Mouse (Mus musculus): ENCODE measurements around the gene Rad51b. TPM values are rescaled to one million over a fixed set of nuclear protein-coding genes. Genes with fewer than 3 reads are reported as not detected.

Rad51b gene
- total RNA-seq, 2 experiments from 2014 or later, result 0.23 to 0.26 TPM

DNA sequence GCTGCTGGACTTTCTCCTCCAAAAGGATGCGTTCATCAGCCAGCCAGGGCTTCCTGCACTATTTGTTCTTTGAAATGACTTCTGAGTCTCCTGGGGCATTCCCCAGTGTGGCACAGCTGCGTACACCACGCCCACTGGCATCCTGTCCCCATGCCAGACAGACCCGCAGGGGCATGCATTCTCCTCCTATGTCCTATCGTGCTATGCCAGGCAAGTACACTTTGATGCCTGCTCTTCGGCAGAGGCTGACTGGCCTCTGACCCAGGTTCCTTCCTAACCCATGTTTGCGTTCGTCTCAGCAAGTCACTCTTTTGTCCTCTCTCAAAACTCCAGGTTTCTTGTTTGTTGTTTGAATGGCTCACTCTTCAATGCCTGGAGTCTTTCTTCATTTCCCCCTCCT lies 454.7 kb downstream of the Rad51b start:
- DNase-seq (ENCODE audit: low spot score in 2 of 2), result no peak

DNA sequence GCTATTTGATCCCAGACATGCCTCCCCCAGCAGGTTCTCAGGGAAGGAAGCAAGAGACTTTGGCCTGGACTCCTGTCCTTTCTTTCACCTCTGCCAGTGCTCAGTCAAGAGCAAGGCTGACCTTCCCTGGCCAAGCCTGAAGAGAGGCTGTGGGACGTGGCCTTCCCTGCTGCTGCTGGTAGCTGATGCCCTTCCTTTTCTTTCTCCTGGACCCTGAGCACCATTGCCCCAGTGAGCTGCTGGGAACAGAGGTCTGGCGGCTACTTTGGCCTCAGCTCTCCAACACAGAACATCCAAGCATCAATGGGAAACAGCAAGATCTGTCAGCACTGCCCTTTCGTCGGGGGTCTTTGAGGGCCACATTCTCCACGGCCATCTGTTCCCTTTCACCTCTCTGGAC lies 455.1 kb downstream of the Rad51b start:
- no peak for DNase-seq (ENCODE audit: low spot score in 2 of 2)

DNA sequence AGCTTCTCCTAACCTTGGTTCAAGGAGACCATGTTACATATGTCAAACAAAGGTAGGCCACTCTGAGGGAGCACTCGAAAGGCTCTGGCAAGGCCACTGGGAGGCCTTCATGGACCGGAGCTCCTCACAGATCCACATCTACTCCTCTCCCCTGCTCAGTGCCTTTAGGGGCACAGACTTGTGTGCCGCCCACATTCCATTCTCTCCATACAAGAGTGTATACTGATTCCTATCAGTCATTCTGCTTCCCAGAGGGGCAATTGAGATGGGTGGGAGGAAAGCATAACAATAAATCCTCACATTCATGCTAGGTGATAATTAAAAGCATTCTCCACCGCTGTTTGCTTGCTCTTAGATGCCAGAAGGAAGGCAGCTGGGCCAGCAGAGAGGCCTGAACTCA lies 458.5 kb downstream of the Rad51b start:
- no peak for DNase-seq (ENCODE audit: low spot score in 2 of 2)

DNA sequence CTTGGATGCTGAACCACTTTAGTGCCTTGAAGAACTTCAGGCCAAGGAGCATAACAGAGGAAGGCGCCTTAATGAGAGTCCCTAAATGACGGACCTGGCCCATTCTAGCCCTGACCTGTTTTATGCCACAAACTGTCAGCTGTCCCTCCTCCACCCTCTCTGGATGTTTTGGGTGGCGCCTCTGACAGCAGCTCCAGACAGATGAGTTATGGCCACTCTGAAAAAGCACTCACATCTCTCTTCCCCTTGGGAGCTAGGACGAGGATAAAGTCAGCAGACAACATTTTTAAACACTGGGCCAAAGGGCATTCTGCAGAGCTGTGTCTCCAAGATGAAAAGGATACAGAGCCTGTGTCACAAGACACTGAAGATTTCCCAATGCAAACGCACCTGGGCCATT lies 459.3 kb downstream of the Rad51b start:
- DNase-seq (ENCODE audit: low spot score in 2 of 2), result no peak

DNA sequence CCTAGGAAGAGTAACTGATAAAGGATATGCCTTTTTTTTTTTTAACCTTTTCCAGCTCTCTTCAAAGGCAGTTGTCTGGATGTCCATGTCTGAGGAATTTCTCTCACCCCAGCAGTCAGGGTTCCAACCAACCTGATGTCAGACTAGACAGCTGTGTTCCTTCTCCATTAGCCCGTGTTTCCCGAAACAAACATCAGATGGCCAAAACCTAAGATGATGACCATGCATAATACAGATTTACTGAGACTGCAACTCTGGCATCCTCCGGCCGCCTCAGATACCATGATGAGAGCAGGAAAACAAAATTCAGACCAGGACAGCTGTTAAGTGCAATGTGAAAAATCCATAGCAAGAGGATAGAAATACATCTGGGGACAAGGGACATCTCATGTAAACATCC lies 460.7 kb downstream of the Rad51b start:
- DNase-seq (ENCODE audit: low spot score in 2 of 2), result no peak

DNA sequence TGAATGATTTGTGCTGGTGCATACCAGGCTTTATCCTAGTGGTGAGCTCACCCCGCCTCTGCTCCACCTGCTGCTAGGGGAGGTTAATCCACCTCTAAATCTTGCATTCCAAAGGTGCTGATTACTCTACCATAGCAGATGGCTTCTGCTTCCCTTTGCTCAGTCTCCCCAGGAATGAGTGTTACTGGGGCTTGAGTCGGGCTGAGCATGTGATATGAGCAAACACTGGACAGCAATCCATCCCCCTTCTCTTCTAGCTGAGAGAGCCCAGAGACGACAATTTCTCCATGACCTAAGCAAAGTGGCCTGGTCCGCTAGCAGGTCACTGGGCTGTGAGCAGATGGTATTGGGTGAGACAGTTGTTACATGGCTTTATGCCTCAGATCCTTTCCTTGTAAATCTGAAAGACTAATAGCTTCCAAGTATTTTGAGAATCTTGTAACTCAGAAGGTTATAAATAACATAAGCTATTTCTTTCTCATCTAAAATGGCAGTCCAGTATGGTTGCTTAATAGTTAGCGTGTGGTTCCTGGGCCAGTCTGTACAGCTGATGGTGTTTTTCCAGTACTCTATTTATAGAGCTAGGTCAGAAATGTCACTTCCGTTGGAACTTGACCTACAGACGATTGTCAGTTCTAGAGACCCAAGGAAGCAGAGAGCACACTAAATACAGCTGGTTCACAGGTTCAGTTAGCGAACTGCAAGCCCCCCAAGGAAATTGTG lies 462.3 kb downstream of the Rad51b start:
- no peak for DNase-seq (ENCODE audit: low spot score in 2 of 2)

DNA sequence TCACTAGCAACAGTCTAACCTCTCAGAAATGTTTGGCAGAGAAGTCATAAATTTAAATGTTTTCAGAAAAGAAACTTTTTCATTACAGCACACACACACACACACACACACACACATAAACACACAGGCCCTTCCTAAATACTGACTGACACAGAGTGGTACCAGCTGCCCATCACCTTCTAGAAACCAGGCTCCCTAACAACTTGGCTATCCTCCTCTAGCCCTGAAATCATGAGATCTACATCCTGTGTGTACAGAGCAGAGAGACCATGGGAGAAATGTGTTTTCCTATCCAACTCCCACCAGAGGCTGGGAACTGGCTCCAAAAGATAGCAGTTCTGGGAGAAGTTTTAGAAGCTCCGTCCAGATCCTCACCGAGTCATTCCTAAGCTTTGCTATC lies 464.1 kb downstream of the Rad51b start:
- no peak for DNase-seq (ENCODE audit: low spot score in 2 of 2)

DNA sequence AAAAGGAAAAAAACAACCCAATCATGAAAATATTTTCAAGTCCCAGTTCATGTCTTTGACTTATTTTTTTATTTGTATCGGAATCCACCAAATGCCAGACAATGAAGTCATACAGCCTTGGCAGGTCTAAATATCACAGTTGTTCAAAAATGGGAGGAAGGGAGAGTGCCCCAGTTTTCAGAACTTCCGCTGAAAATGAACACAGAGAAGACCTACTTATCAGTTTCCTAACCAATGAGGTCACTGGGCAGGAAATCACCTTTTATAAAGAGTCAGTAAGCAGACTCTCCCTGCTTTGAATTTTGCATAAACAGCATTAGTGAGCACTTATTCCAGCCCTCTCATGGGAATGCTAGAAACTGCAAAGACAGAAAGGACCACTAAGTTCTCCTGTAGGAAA lies 465.0 kb downstream of the Rad51b start:
- no peak for DNase-seq (ENCODE audit: low spot score in 2 of 2)

DNA sequence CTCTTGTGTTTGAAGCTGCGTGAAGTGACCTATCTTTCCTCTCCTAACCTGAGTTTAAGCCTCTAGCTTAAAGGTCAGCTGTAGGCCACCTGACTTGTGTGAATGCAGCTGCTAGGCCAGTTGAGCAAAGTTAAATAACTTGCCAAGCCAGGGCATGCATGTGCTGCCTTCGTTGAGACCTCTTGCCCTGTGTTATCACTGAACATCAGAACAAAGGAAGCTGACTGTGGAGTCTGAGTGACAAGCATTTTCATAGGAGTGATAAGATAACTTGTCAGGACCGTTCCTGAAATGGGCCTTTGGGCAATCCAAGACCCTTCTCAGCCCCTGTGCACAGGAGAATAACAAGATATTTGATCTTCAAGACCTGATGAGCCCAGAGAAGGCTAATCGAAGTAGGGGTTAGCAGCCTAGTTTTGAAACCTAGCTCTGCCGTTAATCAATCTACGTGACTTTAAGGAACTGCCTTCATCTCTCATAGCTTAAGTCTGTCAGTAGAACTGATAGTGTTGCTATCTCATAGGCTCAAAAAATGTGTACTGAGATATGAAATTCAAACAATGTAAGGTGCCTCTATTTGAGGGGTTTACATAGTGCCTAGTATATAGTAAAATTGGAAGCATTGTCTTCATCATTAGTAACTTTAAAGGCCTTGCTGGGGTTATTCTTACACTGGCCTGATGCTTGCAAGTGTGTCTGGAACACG lies 465.6 kb downstream of the Rad51b start:
- DNase-seq (ENCODE audit: low spot score in 2 of 2), result no peak

DNA sequence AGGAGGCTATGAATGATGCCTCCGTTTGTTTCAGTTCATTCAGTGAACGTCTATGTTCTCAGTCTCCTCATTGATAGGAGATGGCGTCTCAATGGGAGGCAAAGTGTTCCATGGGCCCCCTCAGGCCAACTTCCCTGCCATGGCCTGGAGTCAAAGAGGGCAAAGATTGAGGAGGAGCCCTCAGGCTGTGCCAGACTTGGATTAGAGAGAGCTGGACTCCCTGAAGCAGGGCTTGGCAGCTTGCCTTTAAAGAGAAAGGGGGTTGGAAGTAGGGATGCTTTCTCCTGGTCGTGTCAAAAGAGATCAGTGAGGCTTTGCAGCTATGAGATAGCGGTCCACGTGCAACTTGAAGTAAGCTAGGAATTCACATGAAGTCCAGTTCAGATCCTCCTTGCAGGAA lies 469.0 kb downstream of the Rad51b start:
- no peak for DNase-seq (ENCODE audit: low spot score in 2 of 2)

DNA sequence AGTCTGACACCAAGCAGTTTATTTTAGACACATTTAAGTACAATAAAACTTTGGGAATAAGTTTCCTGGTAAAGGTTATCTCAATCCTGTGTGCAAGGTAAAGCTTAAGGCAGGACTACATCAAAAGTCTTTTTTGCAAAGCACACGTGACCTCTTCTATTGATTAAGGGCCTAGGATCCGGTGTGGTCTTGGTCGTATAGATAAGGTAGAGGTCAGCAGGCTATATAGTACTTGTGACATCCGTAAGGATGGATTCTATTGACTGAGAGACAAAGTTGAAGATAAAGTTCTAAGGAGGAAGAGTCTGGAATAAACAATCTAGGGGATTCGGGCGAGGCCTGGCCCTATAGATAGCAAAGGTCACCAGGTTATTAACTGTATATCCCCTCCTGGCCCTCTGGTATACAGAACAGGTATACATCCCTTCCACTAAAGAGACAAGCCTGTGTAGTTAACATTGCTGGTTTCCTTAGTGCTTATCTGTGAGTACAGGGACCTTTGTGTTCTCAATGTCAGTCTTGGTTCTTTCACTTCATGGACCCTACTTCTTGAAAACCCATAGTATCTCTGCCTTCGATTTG lies 471.8 kb downstream of the Rad51b start:
- no peak for DNase-seq (ENCODE audit: low spot score in 2 of 2)

DNA sequence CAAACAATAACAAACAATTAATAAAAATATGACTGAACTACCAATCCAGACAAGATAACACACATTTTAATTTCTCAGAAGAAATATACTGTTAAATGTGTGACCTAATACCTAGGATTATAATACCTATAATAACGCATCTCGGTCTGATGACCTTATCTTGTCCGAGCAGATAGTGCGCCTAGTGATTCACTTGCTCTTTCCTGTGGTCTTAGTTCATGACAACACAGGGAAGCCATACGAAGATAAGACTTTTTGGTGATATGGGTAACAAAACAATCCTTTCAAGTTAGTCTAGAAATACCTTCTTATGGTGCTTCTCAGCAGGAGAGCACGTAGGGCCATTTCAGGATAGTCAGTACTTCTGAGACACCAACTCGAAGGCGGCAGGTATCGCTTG lies 472.7 kb downstream of the Rad51b start:
- DNase-seq (ENCODE audit: low spot score in 2 of 2), result no peak

DNA sequence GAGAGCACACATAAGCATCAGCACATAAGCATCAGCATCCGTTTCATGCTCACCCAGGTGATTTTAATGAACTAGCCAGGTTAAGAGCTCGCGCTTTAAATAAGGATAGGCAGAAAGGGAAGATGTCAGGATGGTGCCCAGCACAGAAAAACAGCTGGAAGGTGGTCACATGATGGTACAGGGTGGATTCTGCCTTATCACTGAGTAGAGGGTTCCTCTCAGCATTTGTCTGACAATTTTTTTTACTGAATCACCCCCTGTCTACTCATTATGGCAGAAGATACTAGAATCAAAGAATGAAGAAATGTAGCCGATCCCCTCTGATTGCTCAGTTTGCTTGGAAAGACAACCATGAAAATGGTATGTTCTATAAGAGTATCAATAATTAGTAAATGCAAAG lies 474.1 kb downstream of the Rad51b start:
- DNase-seq (ENCODE audit: low spot score in 2 of 2), result no peak

DNA sequence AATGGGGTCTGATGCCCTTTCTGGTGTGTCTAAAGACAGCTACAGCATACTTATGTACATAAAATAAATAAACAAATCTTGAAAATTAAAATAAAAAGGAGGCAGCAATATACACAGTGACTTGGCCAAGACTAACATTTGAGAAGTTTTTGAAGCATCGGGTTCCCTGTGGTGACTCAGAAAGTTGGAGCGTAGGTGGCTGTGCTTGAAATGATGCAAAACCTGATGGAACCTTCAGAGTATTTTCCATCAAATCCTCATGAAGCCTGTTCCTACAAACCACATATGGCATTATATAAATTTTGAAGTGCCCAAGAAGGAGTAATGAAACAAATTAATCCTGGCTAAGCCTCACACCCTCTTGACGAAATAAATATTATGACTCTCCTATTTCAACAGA lies 474.7 kb downstream of the Rad51b start:
- peak; percentile 30 to 41 for DNase-seq (ENCODE audit: low spot score in 2 of 2)

DNA sequence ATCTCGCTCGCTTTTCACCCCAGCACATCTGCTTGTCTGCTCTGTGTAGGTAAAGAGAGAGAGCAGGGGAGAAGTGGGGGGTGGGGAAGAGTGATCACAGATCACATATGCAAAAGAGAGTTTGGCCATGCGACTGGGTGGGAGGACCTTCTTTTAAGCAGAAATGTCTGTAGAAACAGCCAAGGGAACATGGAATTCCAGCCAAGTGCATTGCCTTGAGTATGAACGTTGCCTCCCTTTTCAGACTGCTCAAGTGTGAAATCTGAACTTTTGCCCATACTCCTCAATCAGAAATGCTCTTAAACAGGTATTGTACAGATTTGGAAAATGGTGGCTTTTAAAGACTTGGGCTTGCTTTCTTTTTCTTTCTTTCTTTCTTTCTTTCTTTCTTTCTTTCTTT lies 476.2 kb downstream of the Rad51b start:
- DNase-seq (ENCODE audit: low spot score in 2 of 2), result no peak

DNA sequence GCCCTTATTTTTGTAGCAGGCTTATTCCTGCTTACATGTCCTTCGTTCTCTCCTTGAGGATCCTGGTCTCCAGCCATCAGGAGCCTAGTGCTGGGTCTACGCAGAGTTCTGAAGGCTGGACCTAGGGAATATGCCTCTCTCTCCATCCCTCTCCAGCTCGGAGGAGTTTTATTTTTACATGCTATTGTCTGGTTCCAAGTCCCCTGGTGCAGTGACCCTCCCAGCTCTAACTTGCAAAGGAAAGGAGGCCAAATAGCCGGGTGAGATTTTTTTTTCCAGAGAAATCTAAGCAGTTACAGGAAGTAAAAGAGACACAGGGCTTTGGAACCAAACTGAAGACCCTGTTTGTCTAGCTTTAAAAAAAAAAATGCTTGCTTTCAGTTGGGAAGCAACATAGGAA lies 477.5 kb downstream of the Rad51b start:
- DNase-seq (ENCODE audit: low spot score in 2 of 2), result no peak

DNA sequence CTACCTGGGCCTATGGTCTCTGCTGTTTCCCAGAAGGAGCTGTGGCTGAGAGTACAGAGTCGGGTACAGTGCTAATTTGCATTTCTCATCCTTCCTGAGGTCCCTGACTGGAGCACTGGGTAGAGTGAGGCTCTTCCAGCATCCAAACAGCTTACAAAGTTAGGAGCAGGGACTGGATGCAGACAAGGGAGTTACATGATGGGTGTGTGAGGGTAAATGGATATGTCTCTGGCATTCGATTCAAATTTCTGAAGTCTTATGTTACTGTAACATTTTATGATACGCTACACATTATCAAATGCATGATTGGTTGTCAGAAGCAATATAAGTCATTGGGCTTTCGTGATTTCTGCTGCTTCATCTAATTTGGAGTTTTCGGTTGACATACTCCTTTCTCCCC lies 479.7 kb downstream of the Rad51b start:
- DNase-seq (ENCODE audit: low spot score in 2 of 2), result no peak

DNA sequence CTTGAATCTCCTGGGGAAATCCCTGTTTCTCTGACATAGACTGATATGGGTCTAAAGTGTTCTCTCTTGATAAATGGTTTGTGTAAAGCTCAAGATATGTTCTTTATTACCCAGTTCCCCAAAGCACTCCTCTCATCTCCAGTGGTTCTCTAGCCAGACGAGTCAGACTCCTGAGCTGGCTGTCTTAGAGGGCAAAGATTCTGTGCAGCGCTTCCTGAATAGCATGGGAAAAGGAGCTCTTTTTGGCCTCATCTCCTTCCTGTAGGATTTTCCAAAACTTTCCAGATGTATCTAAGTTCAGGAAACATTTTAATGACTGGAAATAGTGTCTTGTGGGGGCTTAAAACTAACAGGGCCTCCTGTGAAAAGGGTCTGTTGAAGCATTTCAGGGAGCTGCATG lies 483.7 kb downstream of the Rad51b start:
- DNase-seq (ENCODE audit: low spot score in 2 of 2), result no peak

DNA sequence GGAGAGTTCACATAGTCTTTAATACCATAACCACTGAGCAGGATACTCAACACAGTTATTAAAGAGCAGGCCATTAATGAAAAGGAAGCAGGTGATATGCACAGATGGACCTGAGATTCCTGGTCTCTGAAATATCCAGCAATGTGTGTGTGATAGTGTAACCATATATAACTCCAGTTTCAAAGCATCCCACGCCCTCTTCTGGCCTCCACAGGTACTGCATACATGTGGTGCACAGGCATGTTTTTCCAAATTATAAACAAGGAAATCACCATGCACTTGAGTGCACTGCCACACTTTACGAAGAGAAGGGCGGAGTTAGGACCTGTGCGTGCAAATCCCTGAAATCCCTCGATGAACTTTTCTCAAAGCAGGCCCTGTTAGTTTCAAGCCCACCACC lies 484.7 kb downstream of the Rad51b start:
- DNase-seq (ENCODE audit: low spot score in 2 of 2), result no peak

DNA sequence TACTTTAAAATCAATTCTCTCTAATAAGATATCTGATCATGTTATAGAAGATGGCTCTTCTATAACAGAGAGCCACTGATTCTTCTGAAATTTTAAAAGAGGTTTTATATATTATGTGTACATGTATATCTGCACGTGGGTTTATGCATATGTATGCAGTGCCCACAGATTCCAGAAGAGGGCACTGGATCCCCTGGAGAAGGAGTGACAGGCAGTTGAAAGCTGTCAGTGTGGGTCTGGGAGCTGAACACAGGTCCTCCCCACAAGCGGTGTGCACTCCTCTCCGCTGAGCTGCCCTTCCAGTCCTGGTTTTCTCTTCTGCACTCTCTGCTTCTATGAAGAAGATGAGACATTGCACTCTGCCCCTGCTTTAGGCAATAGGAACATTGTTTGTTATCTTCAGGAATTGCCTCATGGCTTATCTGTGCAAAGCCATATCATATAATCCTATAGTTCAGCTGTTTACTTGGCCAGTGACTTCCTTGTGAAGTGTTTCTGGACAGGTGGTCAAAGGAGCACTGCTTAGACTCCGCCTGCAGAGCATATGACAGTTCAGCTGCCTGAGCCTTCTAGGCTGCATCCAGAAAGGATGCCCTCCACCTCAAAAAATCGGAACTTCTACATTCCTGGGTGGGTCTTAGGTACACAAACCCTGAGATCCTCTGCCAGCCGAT lies 485.5 kb downstream of the Rad51b start:
- DNase-seq (ENCODE audit: low spot score in 2 of 2), result no peak

DNA sequence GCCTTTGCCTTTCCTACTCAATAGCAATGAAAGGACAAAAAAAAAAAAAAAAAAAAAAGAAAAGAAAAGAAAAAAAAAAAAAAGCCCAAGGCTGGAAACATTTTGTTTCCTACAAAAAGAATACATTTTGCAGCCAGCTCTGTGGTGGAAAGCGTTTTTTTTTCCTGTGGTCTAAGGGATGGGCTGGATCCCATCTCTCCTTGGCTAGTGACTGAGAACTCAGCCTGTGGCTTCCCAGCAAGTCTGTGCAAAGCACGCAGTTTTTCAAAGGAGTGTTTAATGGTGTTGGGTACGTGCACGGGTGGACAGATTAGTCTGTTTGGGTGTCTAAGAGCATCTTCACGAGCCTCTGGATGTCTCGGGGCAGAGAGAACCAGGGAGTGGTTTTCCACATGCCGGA lies 487.1 kb downstream of the Rad51b start:
- no peak for DNase-seq (ENCODE audit: low spot score in 2 of 2)

DNA sequence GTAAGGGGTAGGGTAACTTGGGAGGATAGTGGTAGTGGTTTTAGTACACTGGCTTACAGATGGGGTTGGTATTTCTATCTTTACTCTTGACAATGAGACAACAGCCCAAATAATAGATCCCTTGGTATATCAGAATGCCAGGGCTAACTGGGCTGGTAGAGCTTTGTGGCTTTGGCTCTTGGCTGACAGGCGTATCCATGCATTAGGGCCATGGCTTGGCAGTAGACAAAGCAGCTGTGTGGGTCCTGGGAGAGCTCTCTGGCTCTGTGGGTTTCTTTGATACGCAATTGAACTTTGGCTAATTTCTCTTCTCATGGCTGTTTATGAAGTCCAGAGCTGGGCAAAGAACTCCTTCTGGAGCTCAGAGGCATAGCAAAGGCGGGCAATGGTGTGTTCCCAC lies 488.6 kb downstream of the Rad51b start:
- DNase-seq (ENCODE audit: low spot score in 2 of 2), result no peak
